Mouse (Mus musculus) ES-Bruce4 (cell line): ENCODE results near the gene Porcn.

Experiments
- CTCF ChIP-seq: IDR thresholded peaks from one replicate; pipeline ENCODE4 v1.8.1; 2011; ENCODE audit warnings: low read depth, low read length
- EP300 ChIP-seq: IDR thresholded peaks from 2 replicates; pipeline ENCODE4 v1.6.1; 2011; ENCODE audit warnings: low read depth, low read length; ENCODE audit not compliant: insufficient read depth
- POLR2A ChIP-seq: IDR thresholded peaks from one replicate; pipeline ENCODE4 v1.8.1; 2011; ENCODE audit warnings: low read length; ENCODE audit not compliant: insufficient read depth

GRCm38 (mm10) chrX:8205551-8205950, 774 bp downstream of the Porcn start:
- TF ChIP-seq CTCF = no peak
- TF ChIP-seq EP300 = no peak
- TF ChIP-seq POLR2A = no peak
